Mouse (Mus musculus): ENCODE measurements around the gene Htr2b.

Htr2b gene

GRCm38 (mm10) chr1:86111779-86112178 lies at the start of gene Htr2b:
Gene Htr2b, minus strand, starts transcription at chr1:86111970.
- no peak for DNase-seq (ENCODE audit: low read depth, low spot score)

DNA sequence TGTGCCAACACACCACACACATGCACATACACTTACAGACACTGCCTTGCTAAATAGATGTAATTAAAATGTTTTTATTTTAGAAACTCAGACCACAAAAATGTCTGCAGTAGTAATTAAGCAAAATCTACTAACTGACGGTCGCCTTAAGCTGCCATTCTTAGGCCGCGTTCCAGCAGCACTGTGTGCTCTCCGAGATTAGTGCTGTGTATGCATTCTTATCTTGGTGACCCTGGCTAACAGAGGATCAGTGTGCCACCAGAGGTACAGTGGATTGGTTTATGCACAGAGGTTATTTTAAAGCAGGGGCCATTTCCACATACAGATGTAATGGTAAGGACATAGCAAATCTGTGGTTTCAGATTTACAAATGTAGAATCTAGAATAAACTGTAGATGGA lies 49.3 kb upstream of the Htr2b start:
- DNase-seq (ENCODE audit: low read depth, low spot score) = no peak

GRCm38 (mm10) chr1:86160479-86160878 lies 48.7 kb upstream of the Htr2b start:
- no peak for DNase-seq (ENCODE audit: low read depth, low spot score)

- no peak for DNase-seq (ENCODE audit: low read depth, low spot score)
These were observed 48.3 kb upstream of the Htr2b start for GRCm38 (mm10) chr1:86160059-86160458.

GRCm38 (mm10) chr1:86156595-86156994 lies 44.8 kb upstream of the Htr2b start:
- no peak for DNase-seq (ENCODE audit: low read depth, low spot score)

DNA sequence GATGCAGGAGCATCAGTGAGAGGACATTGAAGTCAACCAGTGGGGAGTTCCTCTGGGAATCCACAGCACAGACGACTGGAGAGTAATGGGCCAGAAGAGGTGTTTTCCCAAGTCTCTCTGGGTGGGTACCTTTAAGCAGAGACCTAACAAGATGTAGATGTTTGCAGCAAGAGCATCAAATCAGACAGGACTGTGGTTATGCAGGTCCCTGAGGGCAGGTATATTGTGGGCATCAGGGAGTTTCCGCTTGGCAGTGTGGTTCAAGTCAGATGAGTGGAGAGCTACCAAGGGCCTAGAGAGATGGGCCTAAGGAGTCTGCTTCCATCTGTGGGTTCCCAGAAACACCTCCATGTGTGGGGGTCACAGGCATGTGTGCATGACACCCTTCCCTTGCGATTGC lies 44.3 kb upstream of the Htr2b start:
- no peak for DNase-seq (ENCODE audit: low read depth, low spot score)

GRCm38 (mm10) chr1:86154824-86155164 lies 43.0 kb upstream of the Htr2b start:
- no peak for DNase-seq (ENCODE audit: low read depth, low spot score)

DNA sequence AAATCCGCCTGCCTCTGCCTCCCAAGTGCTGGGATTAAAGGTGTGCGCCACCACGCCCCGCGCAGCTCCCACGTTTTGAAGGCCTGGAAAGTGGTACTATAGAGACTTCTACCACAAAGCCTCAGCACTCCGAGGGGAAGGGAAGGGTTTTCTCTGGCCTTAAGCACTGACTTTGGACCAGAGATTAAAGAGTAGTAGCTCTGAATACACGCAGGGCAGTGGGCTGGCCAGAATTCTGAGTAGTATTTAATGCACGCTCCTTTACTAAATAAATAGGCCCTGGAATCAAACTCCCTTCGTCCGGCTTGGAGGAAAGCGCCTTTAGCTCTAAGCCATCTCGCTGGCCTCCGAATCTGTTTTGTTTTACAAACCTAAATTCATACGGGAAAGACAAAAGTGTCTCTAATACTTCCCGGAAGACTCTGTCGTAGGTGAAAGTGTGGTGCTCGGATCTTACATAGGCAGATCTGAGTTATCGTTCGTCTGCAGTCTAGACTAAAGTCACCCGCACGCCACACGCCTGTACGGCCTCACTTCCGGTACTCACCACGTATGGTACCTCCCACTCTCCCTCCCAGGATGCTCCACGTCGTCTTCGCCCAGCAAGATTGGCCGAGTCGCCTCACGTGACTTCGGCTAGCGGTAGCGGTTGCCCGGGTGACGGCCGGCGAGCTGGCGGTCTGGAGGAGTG lies 42.5 kb upstream of the Htr2b start, which contains the start of gene Armc9:
TSS of gene Armc9 (plus strand) at position 648 of the 691 bp plus-strand sequence.
- DNase-seq (ENCODE audit: low read depth, low spot score) = peak; percentile 87

GRCm38 (mm10) chr1:86152618-86153017 lies 40.8 kb upstream of the Htr2b start:
- DNase-seq (ENCODE audit: low read depth, low spot score) = no peak

DNA sequence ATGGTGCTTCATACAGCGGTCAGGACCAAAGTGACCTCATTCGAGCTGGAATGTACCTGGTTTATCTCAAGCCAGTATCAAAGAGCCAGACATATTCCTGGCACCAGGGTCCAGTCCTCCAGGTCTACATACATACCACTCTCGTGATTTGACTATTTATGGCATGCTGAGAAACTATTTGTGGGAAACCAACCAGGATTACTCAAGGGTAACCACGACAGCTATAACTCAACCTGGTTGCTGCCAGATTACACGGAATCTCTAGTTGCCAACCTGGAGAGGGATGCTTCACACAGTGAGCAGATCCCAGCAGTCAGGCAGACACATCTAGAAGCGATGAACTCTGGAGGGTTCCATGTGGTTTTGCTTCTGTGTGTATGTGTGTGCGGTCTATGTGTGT lies 39.6 kb upstream of the Htr2b start:
- no peak for DNase-seq (ENCODE audit: low read depth, low spot score)

DNA sequence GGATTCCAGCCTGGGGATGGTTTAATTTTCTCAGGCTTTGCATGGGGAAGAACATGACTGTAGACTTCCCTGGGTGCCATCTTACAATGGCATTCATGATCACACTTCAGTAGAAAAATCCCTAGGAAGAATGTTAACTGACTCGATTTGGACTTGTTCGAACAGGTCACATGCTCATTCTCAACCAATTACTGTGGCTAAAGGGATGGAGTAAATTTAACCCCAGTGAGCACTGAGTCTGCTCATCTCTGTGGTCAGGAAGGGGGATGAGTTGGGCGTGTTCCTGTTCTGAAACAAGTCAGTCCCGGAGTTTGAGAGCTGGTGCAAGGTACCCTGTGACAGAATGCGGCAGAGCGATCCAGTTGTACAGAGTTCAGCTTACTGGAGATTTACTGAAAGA lies 39.2 kb upstream of the Htr2b start:
- no peak for DNase-seq (ENCODE audit: low read depth, low spot score)

GRCm38 (mm10) chr1:86148161-86148560 lies 36.4 kb upstream of the Htr2b start:
- no peak for DNase-seq (ENCODE audit: low read depth, low spot score)

DNA sequence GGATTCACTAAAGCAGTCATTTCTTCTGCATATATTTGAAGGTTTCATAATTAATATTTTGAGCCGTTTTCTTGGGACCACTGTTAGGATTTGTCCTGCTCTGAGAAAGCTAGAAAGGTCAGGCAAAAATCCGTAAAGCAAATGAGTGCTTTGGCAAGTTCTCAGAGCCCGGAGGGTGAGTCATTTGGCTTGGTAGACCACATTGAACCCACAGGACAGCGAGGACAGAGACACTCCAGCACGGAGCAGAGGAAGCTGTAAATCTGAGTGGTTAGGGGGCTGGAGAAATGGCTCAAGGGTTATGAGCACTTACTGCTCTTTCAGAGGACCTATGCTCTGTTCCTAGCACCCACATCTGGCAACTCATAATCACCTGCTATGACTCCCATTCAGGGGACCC lies 35.8 kb upstream of the Htr2b start:
- DNase-seq (ENCODE audit: low read depth, low spot score) = no peak

DNA sequence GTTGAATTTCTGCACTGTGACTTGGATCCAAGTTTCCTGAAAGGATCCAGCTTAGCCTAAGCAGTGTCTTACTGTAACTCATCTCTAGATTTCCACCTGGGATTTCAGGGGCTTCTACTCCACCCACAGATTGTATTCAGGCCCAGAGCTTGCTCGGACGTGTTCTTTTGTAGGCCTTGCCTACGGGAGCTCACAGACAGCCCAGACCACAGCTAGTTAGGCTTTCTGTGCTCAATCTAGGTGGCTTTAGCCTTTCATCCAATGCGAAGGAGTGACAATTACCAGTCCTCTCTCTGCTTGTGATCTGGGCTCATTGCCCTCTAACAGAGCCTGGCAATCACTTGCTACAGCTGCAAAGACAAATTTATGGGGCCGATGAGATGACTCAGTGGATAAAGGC lies 34.5 kb upstream of the Htr2b start:
- no peak for DNase-seq (ENCODE audit: low read depth, low spot score)

- DNase-seq (ENCODE audit: low read depth, low spot score) = peak; percentile 21
These were observed 32.5 kb upstream of the Htr2b start for GRCm38 (mm10) chr1:86144001-86144944.

- DNase-seq (ENCODE audit: low read depth, low spot score) = no peak
These were observed 31.4 kb upstream of the Htr2b start for GRCm38 (mm10) chr1:86143165-86143564.

DNA sequence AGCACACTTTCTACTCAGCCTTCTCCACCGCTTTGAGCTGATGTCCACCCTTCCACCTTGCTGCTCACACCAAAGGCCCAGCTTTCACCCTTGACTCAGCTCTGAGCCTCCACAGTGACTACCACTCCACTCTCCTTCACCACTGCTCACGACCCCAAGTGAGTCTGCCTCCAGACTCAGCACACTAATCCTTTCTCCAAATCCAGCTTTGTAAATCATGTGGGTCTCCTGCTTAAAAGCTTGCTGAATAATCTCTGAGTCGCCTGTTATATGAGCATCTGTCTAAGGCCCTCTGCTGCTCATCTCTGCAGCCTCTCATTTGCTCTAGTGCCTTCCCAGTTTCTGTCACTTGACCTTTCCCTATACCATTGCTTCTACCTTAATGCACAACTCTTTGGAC lies 29.3 kb upstream of the Htr2b start:
- DNase-seq (ENCODE audit: low read depth, low spot score) = peak; percentile 64

DNA sequence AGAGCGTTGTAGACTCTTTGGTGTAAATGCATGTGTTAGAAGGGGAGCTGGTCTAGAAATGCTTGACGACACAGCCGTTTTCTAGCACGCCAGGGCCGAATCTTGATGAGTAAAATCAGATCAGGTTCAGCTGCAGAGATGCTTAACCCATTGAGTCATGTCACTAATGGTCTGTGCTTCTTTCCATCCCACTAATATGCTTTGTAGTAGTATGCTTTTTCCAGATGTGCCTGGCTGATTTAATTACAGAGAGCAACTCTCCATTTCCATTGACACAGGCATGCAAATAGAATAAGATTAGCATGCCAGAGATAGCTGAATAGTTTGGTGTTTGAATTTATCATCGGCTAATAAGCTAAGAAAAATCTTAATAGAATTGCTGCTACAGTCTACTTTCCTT lies 23.5 kb upstream of the Htr2b start:
- DNase-seq (ENCODE audit: low read depth, low spot score) = no peak

DNA sequence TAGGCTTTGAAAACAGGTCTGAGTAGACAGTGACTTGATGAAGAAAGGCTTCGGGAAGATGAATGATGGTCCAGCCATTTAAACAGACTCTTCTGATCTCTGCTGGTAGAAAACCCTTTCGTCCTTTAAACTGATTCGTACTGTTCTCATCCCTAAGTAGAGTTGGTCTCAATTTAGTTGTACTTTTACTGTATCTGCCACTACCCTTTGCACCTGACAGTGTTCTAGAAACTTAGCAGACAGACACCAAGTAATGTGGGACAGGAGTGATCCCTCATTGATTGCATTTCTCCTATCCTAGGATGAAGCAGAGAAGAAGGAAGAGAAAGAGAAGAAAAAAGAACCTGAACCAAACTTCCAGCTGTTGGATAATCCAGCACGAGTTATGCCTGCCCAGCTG lies 21.6 kb upstream of the Htr2b start, which contains the start of gene Gm21972:
TSS of gene Gm21972 (plus strand) at position 301 of the 400 bp plus-strand sequence.
- no peak for DNase-seq (ENCODE audit: low read depth, low spot score)

GRCm38 (mm10) chr1:86126036-86126435 lies 14.3 kb upstream of the Htr2b start:
- no peak for DNase-seq (ENCODE audit: low read depth, low spot score)

DNA sequence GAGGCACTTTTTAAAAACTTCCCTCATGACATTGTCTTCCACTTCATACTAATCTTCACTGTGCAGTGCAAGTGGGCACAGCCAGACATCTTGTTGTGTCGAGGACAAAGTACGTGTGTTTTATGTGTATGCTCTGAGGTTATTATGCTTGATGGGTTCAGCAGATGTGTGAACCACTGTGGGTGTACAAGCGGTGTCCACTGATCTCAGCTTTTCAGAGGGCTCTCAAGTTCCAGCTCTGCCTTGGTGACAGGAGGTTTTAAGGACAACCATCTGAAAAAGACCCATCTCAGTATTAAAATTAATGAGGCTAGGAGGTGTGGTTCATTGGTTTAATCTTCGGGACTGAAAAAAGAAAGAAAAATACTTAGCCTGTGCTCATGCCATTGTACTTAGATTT lies 7.8 kb upstream of the Htr2b start:
- no peak for DNase-seq (ENCODE audit: low read depth, low spot score)

GRCm38 (mm10) chr1:86114141-86114540 lies 2.4 kb upstream of the Htr2b start:
- no peak for DNase-seq (ENCODE audit: low read depth, low spot score)

DNA sequence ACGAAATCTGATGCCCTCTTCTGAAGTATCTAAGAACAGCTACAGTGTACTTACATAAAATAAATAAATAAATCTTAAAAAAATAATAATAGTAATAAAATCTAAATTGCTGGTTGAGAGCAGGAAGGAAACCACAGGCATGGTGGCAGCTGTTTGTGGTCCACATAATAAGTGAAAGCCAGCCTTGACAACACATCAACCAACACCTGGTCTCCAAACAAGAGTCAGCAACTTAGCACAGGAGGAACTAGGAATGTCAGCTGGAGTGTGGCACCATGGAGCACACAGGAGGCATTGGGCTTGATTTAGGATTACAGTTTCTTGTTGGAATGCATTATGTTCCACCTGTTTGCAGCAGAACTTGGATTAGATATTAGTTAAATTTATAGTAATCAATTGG lies 6.7 kb downstream of the Htr2b start:
- no peak for DNase-seq (ENCODE audit: low read depth, low spot score)
